Mouse (Mus musculus): Measurements from ENCODE around the gene Cyp2f2. TPM values are rescaled to one million over a fixed set of nuclear protein-coding genes. Genes with fewer than 3 reads are reported as not detected.

The Cyp2f2 gene
- polyA plus RNA-seq, 1 experiment from 2014 or later = 4.0 TPM

- 57% methylated on average over 5 of the region's 5 CpGs for WGBS
- Histone ChIP-seq H3K36me3 (peaks cover 9% of the 10 kb centered on the region), H3K9ac (no peak overlapping the region), H3K27me3 (no peaks in the 10 kb centered on the region), H3K27ac (peak overlapping the region; percentile 47), H3K9me3 (replicated peaks) (no peaks in the 10 kb centered on the region), H3K4me3 (no peak overlapping the region), H3K4me1 (replicated peaks) (peaks cover 16% of the 10 kb centered on the region), H3K4me2 (0 out of 2 replicates have a peak overlapping the region, but pooled peaks have one; percentile 65)
- ATAC-seq (replicated peaks; ENCODE audit: insufficient number of reproducible peaks, insufficient read depth, low FRiP score, low read depth) = no peak
These were observed 60.3 kb downstream of the Cyp2f2 start for GRCm38 (mm10) chr7:27180036-27180435.

DNA sequence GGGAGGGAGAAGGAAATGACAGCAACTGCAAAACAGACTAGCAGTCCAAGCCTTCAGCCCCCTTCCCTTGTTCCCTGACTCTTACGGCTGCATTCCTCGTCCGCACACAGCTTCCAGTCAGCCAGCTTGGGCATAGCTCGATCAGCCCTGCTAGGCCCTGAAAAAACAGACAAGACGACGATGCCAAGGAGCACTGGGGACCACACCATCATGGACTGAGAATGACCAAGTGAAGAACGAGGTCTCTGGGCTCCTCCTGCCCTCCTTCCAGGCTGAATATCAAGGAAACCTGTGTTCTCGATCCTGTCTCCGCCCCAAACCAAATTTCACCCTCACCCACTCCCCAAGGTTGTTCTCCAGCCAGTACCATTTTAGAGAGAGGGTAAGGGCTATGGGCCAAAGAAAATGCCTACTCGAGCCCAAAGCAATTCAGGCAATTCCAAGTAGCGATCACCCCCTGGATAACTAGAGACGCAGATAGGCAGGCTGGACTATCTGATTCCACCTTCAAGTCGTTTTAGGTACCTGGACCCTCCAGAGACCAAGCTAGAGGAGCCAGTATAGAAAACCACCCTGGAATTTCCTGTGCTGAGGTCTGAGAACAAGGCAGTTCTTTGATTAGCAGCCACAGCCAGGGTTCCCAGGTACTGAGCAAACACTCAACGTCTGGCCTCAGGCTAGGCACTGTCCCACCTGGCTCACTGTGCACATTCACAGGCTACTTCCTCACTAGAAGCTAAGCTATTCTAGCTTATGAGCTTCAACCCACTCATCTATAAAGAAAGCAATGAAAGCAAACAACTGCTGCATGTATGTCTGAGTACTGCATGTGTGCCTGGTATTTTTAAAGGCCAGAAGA is 61.4 kb downstream of the Cyp2f2 start, which contains the start of the genes Gm21983 and Mia:
Gene Gm21983 (minus strand): TSS at position 250 of the 859 bp plus-strand sequence.
Gene Mia (minus strand): TSS at position 321 of the 859 bp plus-strand sequence.
- Histone ChIP-seq H3K27me3 (no peaks in the 10 kb centered on the region), H3K4me3 (no peak within 1 kb of the TSS), H3K27ac (peak within 1 kb of the TSS; percentile 47), H3K36me3 (peaks cover 20% of the 10 kb centered on the region), H3K4me1 (replicated peaks) (peaks cover 16% of the 10 kb centered on the region), H3K9ac (no peak within 1 kb of the TSS), H3K9me3 (replicated peaks) (no peaks in the 10 kb centered on the region), H3K4me2 (no peak within 1 kb of the TSS)
- WGBS = 66% methylated on average over 14 of the region's 14 CpGs
- no peak for ATAC-seq (replicated peaks; ENCODE audit: insufficient number of reproducible peaks, insufficient read depth, low FRiP score, low read depth)

GRCm38 (mm10) chr7:27182498-27182897 is 62.8 kb downstream of the Cyp2f2 start:
- WGBS = 84% methylated on average over 1 of the region's 1 CpGs
- Histone ChIP-seq H3K4me1 (replicated peaks) (peaks cover 16% of the 10 kb centered on the region), H3K4me2 (no peak overlapping the region), H3K9me3 (replicated peaks) (no peaks in the 10 kb centered on the region), H3K9ac (no peak overlapping the region), H3K27ac (no peak overlapping the region), H3K27me3 (no peaks in the 10 kb centered on the region), H3K4me3 (no peak overlapping the region), H3K36me3 (peaks cover 33% of the 10 kb centered on the region)
- ATAC-seq (replicated peaks; ENCODE audit: insufficient number of reproducible peaks, insufficient read depth, low FRiP score, low read depth) = no peak

Small RNAs within 50 kb of the gene (microRNA-seq; reads per million reads assigned to microRNA genes)
- not detected for gene Mir3101

Other genes starting within 250 kb of the Cyp2f2 start
- 0.04 TPM in 1 of 2 replicates, not detected in the other for gene Cyp2a22, start 180.5 kb upstream of the Cyp2f2 start, polyA plus RNA-seq (2015; fragmentation: Nextera tagmentation; extraction: Ambion mirVana)
- not detected in 2 replicates for gene Cyp2a12, start 90.8 kb upstream of the Cyp2f2 start, polyA plus RNA-seq (2015; fragmentation: Nextera tagmentation; extraction: Ambion mirVana)
- 0.11 TPM in 1 of 2 replicates, not detected in the other for gene Cyp2t4, start 33.8 kb downstream of the Cyp2f2 start, polyA plus RNA-seq (2015; fragmentation: Nextera tagmentation; extraction: Ambion mirVana)
- gene Egln2, start 46.9 kb downstream of the Cyp2f2 start, polyA plus RNA-seq (2015; fragmentation: Nextera tagmentation; extraction: Ambion mirVana) = 45.7 and 65.8 TPM in 2 replicates
- gene Rab4b, start 59.0 kb downstream of the Cyp2f2 start, polyA plus RNA-seq (2015; fragmentation: Nextera tagmentation; extraction: Ambion mirVana) = 43.0 and 52.6 TPM in 2 replicates
- not detected in 2 replicates for gene Gm21983, start 61.2 kb downstream of the Cyp2f2 start, polyA plus RNA-seq (2015; fragmentation: Nextera tagmentation; extraction: Ambion mirVana)
- gene Mia, start 61.2 kb downstream of the Cyp2f2 start, polyA plus RNA-seq (2015; fragmentation: Nextera tagmentation; extraction: Ambion mirVana) = 4.9 and 12.8 TPM in 2 replicates
- gene BC024978, start 75.9 kb downstream of the Cyp2f2 start, polyA plus RNA-seq (2015; fragmentation: Nextera tagmentation; extraction: Ambion mirVana) = 2.6 and 3.1 TPM in 2 replicates
- gene Snrpa, start 76.4 kb downstream of the Cyp2f2 start, polyA plus RNA-seq (2015; fragmentation: Nextera tagmentation; extraction: Ambion mirVana) = 111 and 166 TPM in 2 replicates
- 2.4 and 2.8 TPM in 2 replicates for gene Itpkc, start 108.8 kb downstream of the Cyp2f2 start, polyA plus RNA-seq (2015; fragmentation: Nextera tagmentation; extraction: Ambion mirVana)
- 13.9 and 14.7 TPM in 2 replicates for gene Coq8b, start 113.1 kb downstream of the Cyp2f2 start, polyA plus RNA-seq (2015; fragmentation: Nextera tagmentation; extraction: Ambion mirVana)
- 9.2 and 13.8 TPM in 2 replicates for gene Numbl, start 138.5 kb downstream of the Cyp2f2 start, polyA plus RNA-seq (2015; fragmentation: Nextera tagmentation; extraction: Ambion mirVana)
- gene Ltbp4, start 217.8 kb downstream of the Cyp2f2 start, polyA plus RNA-seq (2015; fragmentation: Nextera tagmentation; extraction: Ambion mirVana) = 61.7 and 99.9 TPM in 2 replicates
- gene Shkbp1, start 236.1 kb downstream of the Cyp2f2 start, polyA plus RNA-seq (2015; fragmentation: Nextera tagmentation; extraction: Ambion mirVana) = 19.8 and 29.4 TPM in 2 replicates
- 0.34 TPM in 1 of 2 replicates, not detected in the other for gene Gm20479, start 237.5 kb downstream of the Cyp2f2 start, polyA plus RNA-seq (2015; fragmentation: Nextera tagmentation; extraction: Ambion mirVana)